Mouse (Mus musculus): ENCODE data around the gene Ccdc136. TPM values are rescaled to one million over a fixed set of nuclear protein-coding genes. Genes with fewer than 3 reads are reported as not detected.
A peak's percentile ranks its signal among the peaks of the same experiment; 100 is the strongest.

Ccdc136 gene
- polyA plus RNA-seq, 1 experiment from 2014 or later = 19.5 TPM

GRCm38 (mm10) chr6:29360211-29360610 is 35.9 kb upstream of the Ccdc136 start:
- peaks cover 8% of the 10 kb centered on the region for H3K4me1 ChIP-seq (ENCODE audit: control insufficient read depth, insufficient read depth, low read length)
- DNase-seq (ENCODE audit: low spot score) = no peak
- H3K36me3 ChIP-seq (ENCODE audit: control insufficient read depth, insufficient read depth, low read length) = peaks cover 77% of the 10 kb centered on the region
- no peaks in the 10 kb centered on the region for H3K27me3 ChIP-seq (replicated peaks; ENCODE audit: control insufficient read depth, insufficient read depth, low read length)
- WGBS = 79% methylated on average over 6 of the region's 6 CpGs
- H3K27ac ChIP-seq (replicated peaks; ENCODE audit: low read depth, low read length) = no peak overlapping the region
- no peak overlapping the region for H3K4me3 ChIP-seq (ENCODE audit: low read depth, low read length)
- no peak overlapping the region for H3K9ac ChIP-seq (ENCODE audit: low read depth, low read length)
- no peak overlapping the region for H3K4me2 ChIP-seq (ENCODE audit: low read depth, low read length)
- no peaks in the 10 kb centered on the region for H3K9me3 ChIP-seq (ENCODE audit: control insufficient read depth, low read length)
- no peak for ATAC-seq (ENCODE audit: low read depth)

GRCm38 (mm10) chr6:29362246-29363128 is 33.6 kb upstream of the Ccdc136 start:
- ATAC-seq (ENCODE audit: low read depth) (peak; percentile 68), DNase-seq (ENCODE audit: low spot score) (peak; percentile 73)
- Histone ChIP-seq H3K4me3 (ENCODE audit: low read depth, low read length) (no peak overlapping the region), H3K27ac (replicated peaks; ENCODE audit: low read depth, low read length) (peak overlapping the region; percentile 48), H3K4me1 (ENCODE audit: control insufficient read depth, insufficient read depth, low read length) (peaks cover 8% of the 10 kb centered on the region), H3K36me3 (ENCODE audit: control insufficient read depth, insufficient read depth, low read length) (peaks cover 79% of the 10 kb centered on the region), H3K4me2 (ENCODE audit: low read depth, low read length) (no peak overlapping the region), H3K9me3 (ENCODE audit: control insufficient read depth, low read length) (no peaks in the 10 kb centered on the region), H3K9ac (ENCODE audit: low read depth, low read length) (no peak overlapping the region), H3K27me3 (replicated peaks; ENCODE audit: control insufficient read depth, insufficient read depth, low read length) (no peaks in the 10 kb centered on the region)
- WGBS = 27% methylated on average over 7 of the region's 7 CpGs

GRCm38 (mm10) chr6:29363129-29363515 is 33.0 kb upstream of the Ccdc136 start:
- Histone ChIP-seq H3K27me3 (replicated peaks; ENCODE audit: control insufficient read depth, insufficient read depth, low read length) (no peaks in the 10 kb centered on the region), H3K36me3 (ENCODE audit: control insufficient read depth, insufficient read depth, low read length) (peaks cover 77% of the 10 kb centered on the region), H3K27ac (replicated peaks; ENCODE audit: low read depth, low read length) (peak overlapping the region; percentile 48; the same call in 1 of the 2 replicates), H3K9ac (ENCODE audit: low read depth, low read length) (no peak overlapping the region), H3K4me1 (ENCODE audit: control insufficient read depth, insufficient read depth, low read length) (peaks cover 8% of the 10 kb centered on the region), H3K4me3 (ENCODE audit: low read depth, low read length) (no peak overlapping the region), H3K4me2 (ENCODE audit: low read depth, low read length) (no peak overlapping the region), H3K9me3 (ENCODE audit: control insufficient read depth, low read length) (no peaks in the 10 kb centered on the region)
- DNase-seq (ENCODE audit: low spot score) = no peak
- ATAC-seq (ENCODE audit: low read depth) = no peak
- 75% methylated on average over 3 of the region's 3 CpGs for WGBS

- Histone ChIP-seq H3K4me2 (ENCODE audit: low read depth, low read length) (no peak overlapping the region), H3K4me1 (ENCODE audit: control insufficient read depth, insufficient read depth, low read length) (peaks cover 4% of the 10 kb centered on the region; the same call in 1 of the 2 replicates), H3K4me3 (ENCODE audit: low read depth, low read length) (no peak overlapping the region), H3K9ac (ENCODE audit: low read depth, low read length) (no peak overlapping the region), H3K36me3 (ENCODE audit: control insufficient read depth, insufficient read depth, low read length) (peaks cover 71% of the 10 kb centered on the region), H3K27me3 (replicated peaks; ENCODE audit: control insufficient read depth, insufficient read depth, low read length) (no peaks in the 10 kb centered on the region), H3K27ac (replicated peaks; ENCODE audit: low read depth, low read length) (no peak overlapping the region), H3K9me3 (ENCODE audit: control insufficient read depth, low read length) (no peaks in the 10 kb centered on the region)
- ATAC-seq (ENCODE audit: low read depth) (no peak), DNase-seq (ENCODE audit: low spot score) (no peak)
- 93% methylated on average over 1 of the region's 1 CpGs for WGBS
Measured at GRCm38 (mm10) chr6:29365277-29365676, 30.8 kb upstream of the Ccdc136 start.

- 88% methylated on average over 4 of the region's 4 CpGs for WGBS
- Histone ChIP-seq H3K27me3 (replicated peaks; ENCODE audit: control insufficient read depth, insufficient read depth, low read length) (no peaks in the 10 kb centered on the region), H3K36me3 (ENCODE audit: control insufficient read depth, insufficient read depth, low read length) (peaks cover 67% of the 10 kb centered on the region), H3K9ac (ENCODE audit: low read depth, low read length) (no peak overlapping the region), H3K4me2 (ENCODE audit: low read depth, low read length) (no peak overlapping the region), H3K9me3 (ENCODE audit: control insufficient read depth, low read length) (no peaks in the 10 kb centered on the region), H3K4me3 (ENCODE audit: low read depth, low read length) (no peak overlapping the region), H3K27ac (replicated peaks; ENCODE audit: low read depth, low read length) (no peak overlapping the region), H3K4me1 (ENCODE audit: control insufficient read depth, insufficient read depth, low read length) (no peaks in the 10 kb centered on the region)
- DNase-seq (ENCODE audit: low spot score) (no peak), ATAC-seq (ENCODE audit: low read depth) (no peak)
Measured at GRCm38 (mm10) chr6:29377386-29377785, 18.7 kb upstream of the Ccdc136 start.

- Histone ChIP-seq H3K4me3 (ENCODE audit: low read depth, low read length) (no peak overlapping the region), H3K27ac (replicated peaks; ENCODE audit: low read depth, low read length) (no peak overlapping the region), H3K9me3 (ENCODE audit: control insufficient read depth, low read length) (no peaks in the 10 kb centered on the region), H3K9ac (ENCODE audit: low read depth, low read length) (no peak overlapping the region), H3K4me2 (ENCODE audit: low read depth, low read length) (no peak overlapping the region), H3K4me1 (ENCODE audit: control insufficient read depth, insufficient read depth, low read length) (no peaks in the 10 kb centered on the region), H3K36me3 (ENCODE audit: control insufficient read depth, insufficient read depth, low read length) (peaks cover 54% of the 10 kb centered on the region), H3K27me3 (replicated peaks; ENCODE audit: control insufficient read depth, insufficient read depth, low read length) (no peaks in the 10 kb centered on the region)
- DNase-seq (ENCODE audit: low spot score) (no peak), ATAC-seq (ENCODE audit: low read depth) (no peak)
- 96% methylated on average over 10 of the region's 10 CpGs for WGBS
Measured at GRCm38 (mm10) chr6:29378678-29379077, 17.4 kb upstream of the Ccdc136 start.

- ATAC-seq (ENCODE audit: low read depth) = no peak
- Histone ChIP-seq H3K36me3 (ENCODE audit: control insufficient read depth, insufficient read depth, low read length) (peaks cover 41% of the 10 kb centered on the region), H3K4me2 (ENCODE audit: low read depth, low read length) (no peak overlapping the region), H3K9ac (ENCODE audit: low read depth, low read length) (no peak overlapping the region), H3K27me3 (replicated peaks; ENCODE audit: control insufficient read depth, insufficient read depth, low read length) (no peaks in the 10 kb centered on the region), H3K4me3 (ENCODE audit: low read depth, low read length) (no peak overlapping the region), H3K4me1 (ENCODE audit: control insufficient read depth, insufficient read depth, low read length) (no peaks in the 10 kb centered on the region), H3K9me3 (ENCODE audit: control insufficient read depth, low read length) (no peaks in the 10 kb centered on the region), H3K27ac (replicated peaks; ENCODE audit: low read depth, low read length) (no peak overlapping the region)
- 89% methylated on average over 6 of the region's 6 CpGs for WGBS
- DNase-seq (ENCODE audit: low spot score) = no peak
Measured at GRCm38 (mm10) chr6:29379954-29380353, 16.2 kb upstream of the Ccdc136 start.

- no peak overlapping the region for H3K4me2 ChIP-seq (ENCODE audit: low read depth, low read length)
- no peaks in the 10 kb centered on the region for H3K9me3 ChIP-seq (ENCODE audit: control insufficient read depth, low read length)
- no peak overlapping the region for H3K9ac ChIP-seq (ENCODE audit: low read depth, low read length)
- ATAC-seq (ENCODE audit: low read depth) = no peak
- DNase-seq (ENCODE audit: low spot score) = no peak
- no peak overlapping the region for H3K27ac ChIP-seq (replicated peaks; ENCODE audit: low read depth, low read length)
- peaks cover 18% of the 10 kb centered on the region for H3K36me3 ChIP-seq (ENCODE audit: control insufficient read depth, insufficient read depth, low read length)
- 59% methylated on average over 2 of the region's 2 CpGs for WGBS
- no peak overlapping the region for H3K4me3 ChIP-seq (ENCODE audit: low read depth, low read length)
- H3K4me1 ChIP-seq (ENCODE audit: control insufficient read depth, insufficient read depth, low read length) = peaks cover 2% of the 10 kb centered on the region
- no peaks in the 10 kb centered on the region for H3K27me3 ChIP-seq (replicated peaks; ENCODE audit: control insufficient read depth, insufficient read depth, low read length)
Measured at GRCm38 (mm10) chr6:29382442-29382841, 13.7 kb upstream of the Ccdc136 start.

GRCm38 (mm10) chr6:29388052-29388518 is 8.0 kb upstream of the Ccdc136 start, which contains the start of gene Opn1sw:
Opn1sw (minus strand) TSS chr6:29388468.
- no peaks in the 10 kb centered on the region for H3K9me3 ChIP-seq (ENCODE audit: control insufficient read depth, low read length)
- peak within 1 kb of the TSS; percentile 49 for H3K4me2 ChIP-seq (ENCODE audit: low read depth, low read length)
- 4% methylated on average over 12 of the region's 12 CpGs for WGBS
- H3K27ac ChIP-seq (replicated peaks; ENCODE audit: low read depth, low read length) = peak within 1 kb of the TSS; percentile 69
- ATAC-seq (ENCODE audit: low read depth) = peak; percentile 76
- peak within 1 kb of the TSS; percentile 54 for H3K9ac ChIP-seq (ENCODE audit: low read depth, low read length)
- H3K4me3 ChIP-seq (ENCODE audit: low read depth, low read length) = peak within 1 kb of the TSS; percentile 34
- H3K36me3 ChIP-seq (ENCODE audit: control insufficient read depth, insufficient read depth, low read length) = no peaks in the 10 kb centered on the region
- H3K4me1 ChIP-seq (ENCODE audit: control insufficient read depth, insufficient read depth, low read length) = peaks cover 13% of the 10 kb centered on the region
- H3K27me3 ChIP-seq (replicated peaks; ENCODE audit: control insufficient read depth, insufficient read depth, low read length) = peaks cover 4% of the 10 kb centered on the region
- DNase-seq (ENCODE audit: low spot score) = peak; percentile 68

Data from embryonic facial prominence, embryonic 14.5 days (tissue).